Mouse (Mus musculus) heart, postnatal 0 days (tissue): ENCODE data around the gene Nop56. TPM values are rescaled to one million over a fixed set of nuclear protein-coding genes. Genes with fewer than 3 reads are reported as not detected.

Source experiments
- ATAC-seq: fragments of 200-750 bp; cut with Nextera tagmentation; 2 replicates; pipeline ENCODE4 v1.8.0; 2017; ENCODE audit warnings: low read depth, moderate number of reproducible peaks, moderate library complexity; ENCODE audit not compliant: insufficient read depth
- DNase-seq: peaks from one replicate; pipeline ENCODE4 v3.0.0-alpha.2; 2016; ENCODE audit warnings: low spot score
- H3K27ac ChIP-seq: fragments of 300-500 bp; sonication (generic); 2 replicates; pipeline ENCODE4 v1.5.1; 2014; ENCODE audit warnings: low read depth, mild to moderate bottlenecking
- H3K27me3 ChIP-seq: fragments of 300-500 bp; sonication (generic); 2 replicates; pipeline ENCODE4 v1.6.1; 2014; ENCODE audit warnings: low read length, mixed read lengths; ENCODE audit not compliant: control insufficient read depth, insufficient read depth
- H3K36me3 ChIP-seq: fragments of 300-500 bp; sonication (generic); replicated peaks from 2 replicates; pipeline ENCODE4 v1.6.1; 2014; ENCODE audit warnings: low read length, mixed read lengths; ENCODE audit not compliant: control insufficient read depth, insufficient read depth
- H3K4me1 ChIP-seq: fragments of 300-500 bp; sonication (generic); 2 replicates; pipeline ENCODE4 v1.6.1; 2014; ENCODE audit warnings: antibody characterized with exemption; ENCODE audit not compliant: control insufficient read depth, insufficient read depth
- H3K4me2 ChIP-seq: fragments of 300-500 bp; sonication (generic); 2 replicates; pipeline ENCODE4 v1.6.1; 2014; ENCODE audit warnings: low read depth, mild to moderate bottlenecking, low read length, moderate library complexity
- H3K4me3 ChIP-seq: fragments of 300-500 bp; sonication (generic); 2 replicates; pipeline ENCODE4 v1.5.1; 2014; ENCODE audit warnings: low read depth, low read length
- H3K9ac ChIP-seq: fragments of 300-500 bp; sonication (generic); replicated peaks from 2 replicates; pipeline ENCODE4 v1.6.1; 2014; ENCODE audit warnings: low read depth, low read length, mixed read lengths
- H3K9me3 ChIP-seq: fragments of 300-500 bp; sonication (generic); replicated peaks from 2 replicates; pipeline ENCODE4 v1.6.1; 2016; ENCODE audit warnings: low read length; ENCODE audit not compliant: control insufficient read depth
- CTCF ChIP-seq: IDR thresholded peaks from 2 replicates; pipeline ENCODE4 v1.5.1; 2016; ENCODE audit warnings: antibody characterized with exemption, control low read depth, low read depth
- EP300 ChIP-seq: IDR thresholded peaks from 2 replicates; pipeline ENCODE4 v1.6.1; 2016; ENCODE audit warnings: antibody characterized with exemption, low read depth
- WGBS: fragments of 180-500 bp; shearing (Covaris S2); extraction: QIAGEN DNeasy Blood & Tissue Kit; methylation state at CpG from one replicate; pipeline ENCODE4 v1.1.7; 2014; 5-methylcytosine and 5-hydroxymethylcytosine counted together
- polyA plus RNA-seq: library from polyadenylated mRNA; unstranded; fragments of >200 nt; fragmentation: Nextera tagmentation; extraction: Ambion mirVana; gene quantifications from 2 replicates; pipeline ENCODE4 v1.2.1, GENCODE M21; 2015
- total RNA-seq: library from RNA; depleted of rRNA; stranded (reverse); fragments of >200 nt; gene quantifications from 2 replicates; pipeline ENCODE4 v1.2.3, GENCODE M21; 2014; ENCODE audit warnings: low replicate concordance; rRNA removed

Gene Nop56
- total RNA-seq (47.4 and 50.9 TPM in 2 replicates), polyA plus RNA-seq (57.4 and 57.6 TPM in 2 replicates)

GRCm38 (mm10) chr2:130274149-130274861 is at the start of gene Nop56:
Nop56 (plus strand) TSS chr2:130274430.
- H3K9ac ChIP-seq = peak within 1 kb of the TSS; percentile 80
- peaks cover 34% of the 10 kb centered on the region for H3K36me3 ChIP-seq
- no peaks in the 10 kb centered on the region for H3K27me3 ChIP-seq
- H3K4me1 ChIP-seq = peaks cover 16% of the 10 kb centered on the region
- peak within 1 kb of the TSS; percentile 77 for H3K4me2 ChIP-seq
- H3K27ac ChIP-seq = peak within 1 kb of the TSS; percentile 87
- H3K9me3 ChIP-seq = no peaks in the 10 kb centered on the region
- TF ChIP-seq EP300 (peak; percentile 88), CTCF (no peak)
- peak within 1 kb of the TSS; percentile 75 for H3K4me3 ChIP-seq
- WGBS = under 1% methylated on average over 66 of the region's 68 CpGs
- DNase-seq (peak; percentile 96), ATAC-seq (peak; percentile 97)

GRCm38 (mm10) chr2:130246912-130247311 is 27.3 kb upstream of the Nop56 start:
- Histone ChIP-seq H3K27me3 (no peaks in the 10 kb centered on the region), H3K4me3 (no peak overlapping the region), H3K4me2 (no peak overlapping the region), H3K9me3 (no peaks in the 10 kb centered on the region), H3K36me3 (no peaks in the 10 kb centered on the region), H3K9ac (no peak overlapping the region), H3K4me1 (no peaks in the 10 kb centered on the region), H3K27ac (no peak overlapping the region)
- WGBS = 36% methylated on average over 9 of the region's 9 CpGs
- peak; percentile 48 for TF ChIP-seq CTCF
- TF ChIP-seq EP300 = no peak
- no peak for ATAC-seq
- DNase-seq = peak; percentile 36

- ATAC-seq = no peak
- no peaks in the 10 kb centered on the region for H3K27me3 ChIP-seq
- H3K4me3 ChIP-seq = no peak overlapping the region
These were observed 26.0 kb upstream of the Nop56 start for GRCm38 (mm10) chr2:130248226-130248625.

GRCm38 (mm10) chr2:130256762-130257161 is 17.5 kb upstream of the Nop56 start:
- no peaks in the 10 kb centered on the region for H3K4me1 ChIP-seq
- no peak overlapping the region for H3K4me3 ChIP-seq
- ATAC-seq (no peak), DNase-seq (no peak)
- H3K4me2 ChIP-seq = no peak overlapping the region
- no peaks in the 10 kb centered on the region for H3K36me3 ChIP-seq
- WGBS = 61% methylated on average over 4 of the region's 4 CpGs
- H3K9me3 ChIP-seq = no peaks in the 10 kb centered on the region
- H3K27ac ChIP-seq = no peak overlapping the region
- TF ChIP-seq CTCF (no peak), EP300 (no peak)
- H3K9ac ChIP-seq = no peak overlapping the region
- no peaks in the 10 kb centered on the region for H3K27me3 ChIP-seq

More at GRCm38 (mm10) chr2:130248226-130248625, 26.0 kb upstream of the Nop56 start:
- no peaks in the 10 kb centered on the region for H3K36me3 ChIP-seq
- H3K27ac ChIP-seq = no peak overlapping the region
- TF ChIP-seq CTCF (no peak), EP300 (no peak)
- H3K9ac ChIP-seq = no peak overlapping the region
- no peaks in the 10 kb centered on the region for H3K9me3 ChIP-seq
- WGBS = 45% methylated on average over 7 of the region's 7 CpGs
- H3K4me1 ChIP-seq = no peaks in the 10 kb centered on the region
- DNase-seq = no peak
- H3K4me2 ChIP-seq = no peak overlapping the region

- H3K27me3 ChIP-seq = no peaks in the 10 kb centered on the region
- H3K4me3 ChIP-seq = no peak overlapping the region
- WGBS = 76% methylated on average over 4 of the region's 4 CpGs
- H3K27ac ChIP-seq = no peak overlapping the region
- no peak overlapping the region for H3K4me2 ChIP-seq
- no peaks in the 10 kb centered on the region for H3K9me3 ChIP-seq
- H3K9ac ChIP-seq = no peak overlapping the region
- H3K4me1 ChIP-seq = no peaks in the 10 kb centered on the region
- H3K36me3 ChIP-seq = no peaks in the 10 kb centered on the region
- no peak for DNase-seq
- no peak for TF ChIP-seq EP300
- no peak for TF ChIP-seq CTCF
- ATAC-seq = no peak
These were observed 13.4 kb upstream of the Nop56 start for GRCm38 (mm10) chr2:130260822-130261221.

GRCm38 (mm10) chr2:130261914-130262313 is 12.3 kb upstream of the Nop56 start:
- Histone ChIP-seq H3K9me3 (no peaks in the 10 kb centered on the region), H3K36me3 (no peaks in the 10 kb centered on the region), H3K9ac (no peak overlapping the region), H3K27me3 (no peaks in the 10 kb centered on the region), H3K4me2 (no peak overlapping the region), H3K27ac (no peak overlapping the region), H3K4me1 (no peaks in the 10 kb centered on the region), H3K4me3 (no peak overlapping the region)
- 58% methylated on average over 2 of the region's 2 CpGs for WGBS
- no peak for DNase-seq
- TF ChIP-seq CTCF = no peak
- TF ChIP-seq EP300 = no peak
- no peak for ATAC-seq
